Mouse (Mus musculus): Measurements from ENCODE around the gene Aldh1b1. TPM values are rescaled to one million over a fixed set of nuclear protein-coding genes. Genes with fewer than 3 reads are reported as not detected.

Gene Aldh1b1
- polyA plus RNA-seq (2014; fragmentation: Nextera tagmentation; extraction: Ambion mirVana) = 3.1 TPM in 2 replicates

GRCm38 (mm10) chr4:45798964-45799363, at the start of gene Aldh1b1:
TSS of gene Aldh1b1 (plus strand) at chr4:45799022.
- ATAC-seq (ENCODE audit: low FRiP score) (peak; percentile 80), DNase-seq (ENCODE audit: low spot score, missing footprints) (peak; percentile 93)
- 3% methylated on average over 26 of the region's 26 CpGs for WGBS
- Histone ChIP-seq H3K4me3 (ENCODE audit: low read depth, low read length) (peak within 1 kb of the TSS; percentile 39), H3K4me2 (peak within 1 kb of the TSS; percentile 67), H3K27me3 (ENCODE audit: control insufficient read depth, insufficient read depth, low read length) (no peaks in the 10 kb centered on the region), H3K36me3 (ENCODE audit: control insufficient read depth, insufficient read depth, low read length) (no peaks in the 10 kb centered on the region), H3K27ac (ENCODE audit: low read depth, low read length) (no peak within 1 kb of the TSS), H3K9me3 (ENCODE audit: control insufficient read depth, low read length) (no peaks in the 10 kb centered on the region), H3K4me1 (ENCODE audit: control insufficient read depth, insufficient read depth, low read length) (peaks cover 6% of the 10 kb centered on the region), H3K9ac (ENCODE audit: low read length) (peak within 1 kb of the TSS; percentile 69)

DNA sequence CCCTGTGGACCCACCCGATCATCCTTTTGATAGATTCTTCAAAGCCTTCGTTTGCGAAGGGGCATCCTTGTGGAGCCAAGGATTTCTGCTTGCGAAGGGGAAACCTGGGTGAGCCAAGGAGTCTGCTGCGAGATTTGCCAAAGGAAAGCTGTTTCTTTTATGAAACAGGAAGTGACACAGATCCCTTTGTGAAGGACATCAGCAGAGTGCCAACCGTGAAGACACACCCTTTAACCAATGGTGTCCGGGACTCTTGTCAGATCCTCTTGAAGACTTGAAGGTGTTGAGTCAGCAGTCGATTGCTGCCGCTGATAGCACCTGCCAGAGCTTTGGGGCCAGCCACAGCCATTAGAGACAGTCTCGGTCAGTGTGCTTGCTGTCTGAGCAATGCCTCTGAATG, 49.4 kb upstream of the Aldh1b1 start:
- H3K36me3 ChIP-seq (ENCODE audit: control insufficient read depth, insufficient read depth, low read length) = no peaks in the 10 kb centered on the region
- peak; percentile 77 for DNase-seq (ENCODE audit: low spot score, missing footprints)
- WGBS = 84% methylated on average over 10 of the region's 10 CpGs
- no peak overlapping the region for H3K9ac ChIP-seq (ENCODE audit: low read length)
- H3K9me3 ChIP-seq (ENCODE audit: control insufficient read depth, low read length) = no peaks in the 10 kb centered on the region
- H3K4me2 ChIP-seq = no peak overlapping the region
- ATAC-seq (ENCODE audit: low FRiP score) = no peak
- H3K4me3 ChIP-seq (ENCODE audit: low read depth, low read length) = no peak overlapping the region
- H3K27me3 ChIP-seq (ENCODE audit: control insufficient read depth, insufficient read depth, low read length) = no peaks in the 10 kb centered on the region; the same call in 1 of the 2 replicates
- no peak overlapping the region for H3K27ac ChIP-seq (ENCODE audit: low read depth, low read length)
- no peaks in the 10 kb centered on the region for H3K4me1 ChIP-seq (ENCODE audit: control insufficient read depth, insufficient read depth, low read length)

DNA sequence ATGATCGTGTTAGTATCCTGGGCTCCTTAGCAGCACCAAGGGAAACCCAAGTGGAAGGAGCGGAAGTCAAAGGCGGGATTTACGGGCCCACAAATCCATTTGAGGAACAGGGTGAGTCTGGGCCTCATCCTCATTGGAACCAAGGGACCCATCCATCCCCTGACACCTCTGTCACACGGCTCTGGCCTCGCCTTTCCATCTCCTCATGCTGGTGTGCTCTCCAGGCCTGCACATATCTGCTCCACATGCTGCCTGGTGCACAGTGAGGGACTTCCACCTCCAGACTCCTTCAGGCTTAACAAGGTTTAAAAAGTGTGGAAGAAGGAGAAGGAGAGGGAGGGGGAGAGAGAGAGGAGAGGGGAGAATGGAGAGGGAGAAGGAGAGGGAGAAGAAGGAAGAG, 48.3 kb upstream of the Aldh1b1 start:
- 82% methylated on average over 6 of the region's 6 CpGs for WGBS
- ATAC-seq (ENCODE audit: low FRiP score) = no peak
- no peak overlapping the region for H3K4me3 ChIP-seq (ENCODE audit: low read depth, low read length)
- H3K27me3 ChIP-seq (ENCODE audit: control insufficient read depth, insufficient read depth, low read length) = no peaks in the 10 kb centered on the region; the same call in none of the 2 replicates
- H3K27ac ChIP-seq (ENCODE audit: low read depth, low read length) = no peak overlapping the region
- peaks cover 2% of the 10 kb centered on the region; the same call in 1 of the 2 replicates for H3K4me1 ChIP-seq (ENCODE audit: control insufficient read depth, insufficient read depth, low read length)
- H3K36me3 ChIP-seq (ENCODE audit: control insufficient read depth, insufficient read depth, low read length) = no peaks in the 10 kb centered on the region
- H3K4me2 ChIP-seq = no peak overlapping the region
- H3K9ac ChIP-seq (ENCODE audit: low read length) = no peak overlapping the region
- DNase-seq (ENCODE audit: low spot score, missing footprints) = no peak
- no peaks in the 10 kb centered on the region for H3K9me3 ChIP-seq (ENCODE audit: control insufficient read depth, low read length)

- WGBS = 55% methylated on average over 6 of the region's 6 CpGs
- peaks cover 4% of the 10 kb centered on the region for H3K27me3 ChIP-seq (ENCODE audit: control insufficient read depth, insufficient read depth, low read length)
These were observed 45.5 kb upstream of the Aldh1b1 start for GRCm38 (mm10) chr4:45753211-45753809.

GRCm38 (mm10) chr4:45754171-45754570, 44.7 kb upstream of the Aldh1b1 start:
- Histone ChIP-seq H3K36me3 (ENCODE audit: control insufficient read depth, insufficient read depth, low read length) (no peaks in the 10 kb centered on the region), H3K9me3 (ENCODE audit: control insufficient read depth, low read length) (no peaks in the 10 kb centered on the region), H3K27me3 (ENCODE audit: control insufficient read depth, insufficient read depth, low read length) (peaks cover 5% of the 10 kb centered on the region), H3K4me2 (no peak overlapping the region), H3K9ac (ENCODE audit: low read length) (no peak overlapping the region), H3K27ac (ENCODE audit: low read depth, low read length) (no peak overlapping the region), H3K4me1 (ENCODE audit: control insufficient read depth, insufficient read depth, low read length) (peaks cover 2% of the 10 kb centered on the region; the same call in 1 of the 2 replicates), H3K4me3 (ENCODE audit: low read depth, low read length) (no peak overlapping the region)
- DNase-seq (ENCODE audit: low spot score, missing footprints) (no peak), ATAC-seq (ENCODE audit: low FRiP score) (no peak)
- 76% methylated on average over 4 of the region's 4 CpGs for WGBS

More at GRCm38 (mm10) chr4:45753211-45753809, 45.5 kb upstream of the Aldh1b1 start:
- Histone ChIP-seq H3K4me1 (ENCODE audit: control insufficient read depth, insufficient read depth, low read length) (peaks cover 2% of the 10 kb centered on the region; the same call in 1 of the 2 replicates), H3K4me2 (no peak overlapping the region), H3K36me3 (ENCODE audit: control insufficient read depth, insufficient read depth, low read length) (no peaks in the 10 kb centered on the region), H3K9ac (ENCODE audit: low read length) (no peak overlapping the region), H3K9me3 (ENCODE audit: control insufficient read depth, low read length) (no peaks in the 10 kb centered on the region), H3K4me3 (ENCODE audit: low read depth, low read length) (no peak overlapping the region), H3K27ac (ENCODE audit: low read depth, low read length) (no peak overlapping the region)
- DNase-seq (ENCODE audit: low spot score, missing footprints) = no peak
- no peak for ATAC-seq (ENCODE audit: low FRiP score)

GRCm38 (mm10) chr4:45755097-45755496, 43.7 kb upstream of the Aldh1b1 start:
- Histone ChIP-seq H3K9me3 (ENCODE audit: control insufficient read depth, low read length) (no peaks in the 10 kb centered on the region), H3K27ac (ENCODE audit: low read depth, low read length) (no peak overlapping the region), H3K9ac (ENCODE audit: low read length) (no peak overlapping the region), H3K36me3 (ENCODE audit: control insufficient read depth, insufficient read depth, low read length) (no peaks in the 10 kb centered on the region), H3K27me3 (ENCODE audit: control insufficient read depth, insufficient read depth, low read length) (peaks cover 5% of the 10 kb centered on the region), H3K4me2 (no peak overlapping the region), H3K4me3 (ENCODE audit: low read depth, low read length) (no peak overlapping the region), H3K4me1 (ENCODE audit: control insufficient read depth, insufficient read depth, low read length) (peaks cover 2% of the 10 kb centered on the region; the same call in 1 of the 2 replicates)
- WGBS = 59% methylated on average over 9 of the region's 9 CpGs
- ATAC-seq (ENCODE audit: low FRiP score) (no peak), DNase-seq (ENCODE audit: low spot score, missing footprints) (no peak)

DNA sequence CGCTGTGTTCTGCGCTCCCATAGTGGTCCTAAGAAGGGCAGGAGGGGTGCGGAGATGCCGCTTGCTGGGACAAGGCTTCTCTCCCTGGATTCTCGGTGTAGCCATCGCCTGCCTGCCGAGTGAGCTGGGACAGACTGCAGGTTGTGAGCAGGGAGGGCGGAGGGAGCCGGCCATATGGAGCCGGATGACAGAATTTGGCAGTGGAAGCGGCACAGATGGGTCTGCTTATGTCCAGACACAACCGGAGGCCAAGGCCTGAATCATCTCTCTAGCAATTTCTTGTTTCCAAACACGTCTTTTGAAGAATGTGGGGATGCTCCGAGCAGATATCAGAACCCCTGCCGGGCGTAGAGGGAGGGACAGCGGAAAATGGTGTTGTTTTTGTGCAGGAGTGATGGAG, 42.9 kb upstream of the Aldh1b1 start:
- peaks cover 8% of the 10 kb centered on the region for H3K27me3 ChIP-seq (ENCODE audit: control insufficient read depth, insufficient read depth, low read length)
- no peak overlapping the region for H3K4me3 ChIP-seq (ENCODE audit: low read depth, low read length)
- H3K27ac ChIP-seq (ENCODE audit: low read depth, low read length) = no peak overlapping the region
- WGBS = 58% methylated on average over 17 of the region's 17 CpGs
- no peak overlapping the region for H3K9ac ChIP-seq (ENCODE audit: low read length)
- no peak overlapping the region for H3K4me2 ChIP-seq
- no peaks in the 10 kb centered on the region for H3K9me3 ChIP-seq (ENCODE audit: control insufficient read depth, low read length)
- H3K4me1 ChIP-seq (ENCODE audit: control insufficient read depth, insufficient read depth, low read length) = peaks cover 2% of the 10 kb centered on the region; the same call in 1 of the 2 replicates
- no peaks in the 10 kb centered on the region for H3K36me3 ChIP-seq (ENCODE audit: control insufficient read depth, insufficient read depth, low read length)
- ATAC-seq (ENCODE audit: low FRiP score) (no peak), DNase-seq (ENCODE audit: low spot score, missing footprints) (no peak)

DNA sequence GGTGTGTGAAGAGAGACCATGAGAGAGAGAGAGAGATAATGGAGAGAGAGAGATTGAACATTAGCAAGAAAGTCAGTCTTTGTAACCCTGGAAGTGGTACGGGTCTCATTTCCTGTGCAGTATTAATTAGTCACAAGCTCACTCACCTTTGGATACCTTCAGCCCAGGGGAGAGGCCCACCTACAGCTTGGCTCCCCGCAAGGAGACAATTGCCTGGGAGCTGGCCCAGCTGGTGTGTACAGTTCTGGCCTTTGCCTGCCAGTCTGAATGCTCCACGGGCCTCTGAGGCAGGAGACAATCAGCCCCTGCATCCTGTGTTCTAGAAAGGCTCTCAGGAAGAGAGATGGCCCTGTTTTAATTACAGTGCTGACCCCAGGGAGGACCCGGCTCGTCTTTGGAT, 40.9 kb upstream of the Aldh1b1 start:
- no peak for DNase-seq (ENCODE audit: low spot score, missing footprints)
- no peaks in the 10 kb centered on the region for H3K9me3 ChIP-seq (ENCODE audit: control insufficient read depth, low read length)
- no peak overlapping the region for H3K4me2 ChIP-seq
- no peak overlapping the region for H3K4me3 ChIP-seq (ENCODE audit: low read depth, low read length)
- no peak overlapping the region for H3K9ac ChIP-seq (ENCODE audit: low read length)
- no peak for ATAC-seq (ENCODE audit: low FRiP score)
- no peak overlapping the region for H3K27ac ChIP-seq (ENCODE audit: low read depth, low read length)
- H3K27me3 ChIP-seq (ENCODE audit: control insufficient read depth, insufficient read depth, low read length) = peaks cover 19% of the 10 kb centered on the region
- WGBS = 70% methylated on average over 5 of the region's 5 CpGs
- H3K36me3 ChIP-seq (ENCODE audit: control insufficient read depth, insufficient read depth, low read length) = no peaks in the 10 kb centered on the region
- peaks cover 2% of the 10 kb centered on the region for H3K4me1 ChIP-seq (ENCODE audit: control insufficient read depth, insufficient read depth, low read length)

GRCm38 (mm10) chr4:45759411-45759810, 39.4 kb upstream of the Aldh1b1 start:
- Histone ChIP-seq H3K36me3 (ENCODE audit: control insufficient read depth, insufficient read depth, low read length) (no peaks in the 10 kb centered on the region), H3K9ac (ENCODE audit: low read length) (no peak overlapping the region), H3K4me1 (ENCODE audit: control insufficient read depth, insufficient read depth, low read length) (peaks cover 17% of the 10 kb centered on the region), H3K9me3 (ENCODE audit: control insufficient read depth, low read length) (no peaks in the 10 kb centered on the region), H3K27ac (ENCODE audit: low read depth, low read length) (no peak overlapping the region), H3K4me3 (ENCODE audit: low read depth, low read length) (no peak overlapping the region), H3K4me2 (no peak overlapping the region), H3K27me3 (ENCODE audit: control insufficient read depth, insufficient read depth, low read length) (peaks cover 30% of the 10 kb centered on the region)
- no peak for DNase-seq (ENCODE audit: low spot score, missing footprints)
- no peak for ATAC-seq (ENCODE audit: low FRiP score)
- 57% methylated on average over 8 of the region's 8 CpGs for WGBS
